Mouse (Mus musculus): ENCODE measurements around the gene Atp12a.

- no peak for TF ChIP-seq CTCF (IDR thresholded peaks at IDR 0.05; ENCODE audit: borderline replicate concordance, extremely low read depth, insufficient read depth, insufficient read length)
- TF ChIP-seq POLR2A (IDR thresholded peaks at IDR 0.05; ENCODE audit: borderline replicate concordance, extremely low read depth, insufficient read depth, insufficient read length, poor library complexity, severe bottlenecking), result no peak
Observed at GRCm38 (mm10) chr14:56348704-56349103, 16.2 kb upstream of the Atp12a start.
